Mouse (Mus musculus): ENCODE measurements around the gene Zfp944. TPM values are rescaled to one million over a fixed set of nuclear protein-coding genes. Genes with fewer than 3 reads are reported as not detected.
A peak's percentile ranks its signal among the peaks of the same experiment; 100 is the strongest.
"Not testable (repeated sequence)": the region's sequence is repeated elsewhere in the genome, so short reads cannot be mapped to it uniquely, and the experiment has no call there.

Zfp944 gene
- total RNA-seq (2021), result 1 to 10 TPM; 7.7 to 7.8 TPM
- 2.8 and 2.9 TPM in 2 replicates for polyA plus RNA-seq (2012; rRNA removed)
- long read RNA-seq, partial matches to known transcripts, result 0 of 3 reads
- long read RNA-seq, other reads (novel, unspliced or antisense), result 1 of 3 reads

- peak; percentile 78 for DNase-seq
Observed at GRCm38 (mm10) chr17:22361101-22361781, at the start of gene Zfp944, which contains the start of gene Zfp758. TSS of gene Zfp944 (minus strand) at chr17:22361400. TSS of gene Zfp758 (plus strand) at chr17:22361453.

DNA sequence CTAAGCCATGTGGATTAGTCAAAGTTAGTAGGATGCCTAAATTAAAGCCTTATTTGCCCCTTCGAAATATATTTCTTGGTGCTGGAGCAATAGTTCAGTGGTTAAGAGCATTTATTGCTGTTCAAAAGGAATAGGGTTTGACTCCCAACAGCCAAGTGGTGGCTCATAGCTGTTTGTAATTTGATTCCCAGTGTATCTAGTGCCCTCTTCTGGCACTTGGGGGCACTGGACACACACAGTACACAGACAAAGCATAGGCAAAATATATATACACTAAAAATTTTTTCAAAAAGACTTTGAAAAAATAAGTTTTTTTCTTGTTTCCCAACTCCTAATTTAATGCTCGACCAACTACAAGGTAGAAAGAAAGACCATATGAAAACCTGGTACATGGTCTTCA, 49.6 kb upstream of the Zfp944 start:
- DNase-seq, result peak; percentile 37

DNA sequence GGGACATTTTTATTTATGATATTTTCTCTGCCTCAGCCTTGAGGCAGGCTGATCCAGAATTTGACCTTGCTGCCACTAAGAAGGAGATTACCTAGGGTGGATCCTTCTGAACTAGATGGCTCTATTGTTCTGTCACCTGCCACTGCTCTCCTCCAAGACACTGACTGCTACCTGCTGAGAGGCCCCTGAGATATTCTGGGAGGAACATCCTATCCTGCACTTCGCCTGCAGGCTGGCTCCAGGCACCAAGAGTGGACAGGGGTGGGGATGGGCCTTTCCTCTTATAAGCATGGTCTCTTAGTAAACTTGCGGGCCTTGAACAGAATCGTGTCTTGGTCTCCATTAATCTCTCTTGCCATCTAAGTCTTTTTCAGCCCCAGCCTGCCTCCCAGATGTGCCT, 2.7 kb upstream of the Zfp944 start:
- no peak for DNase-seq

- DNase-seq, result no peak
Observed at GRCm38 (mm10) chr17:22360572-22360971, 628 bp downstream of the Zfp944 start.

DNA sequence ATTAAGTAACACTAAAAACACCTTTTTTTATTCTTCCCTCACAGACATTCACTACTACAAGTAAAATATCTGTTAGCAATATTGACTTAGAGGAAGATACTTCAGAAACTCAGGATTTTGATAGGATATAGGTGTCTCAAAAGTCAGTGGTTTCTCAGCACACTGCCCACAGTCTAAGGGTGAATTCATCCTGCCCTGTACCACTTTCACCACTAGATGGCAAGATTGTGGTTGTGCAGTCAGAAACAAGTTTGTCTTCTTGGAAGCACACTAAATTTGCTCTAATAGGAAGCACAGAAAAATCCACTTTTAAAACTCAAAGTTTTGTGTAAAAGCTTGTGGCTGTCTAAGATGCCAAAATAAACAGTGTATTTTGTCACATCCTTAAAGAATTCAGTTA, 8.4 kb downstream of the Zfp944 start:
- DNase-seq, result peak; percentile 21

DNA sequence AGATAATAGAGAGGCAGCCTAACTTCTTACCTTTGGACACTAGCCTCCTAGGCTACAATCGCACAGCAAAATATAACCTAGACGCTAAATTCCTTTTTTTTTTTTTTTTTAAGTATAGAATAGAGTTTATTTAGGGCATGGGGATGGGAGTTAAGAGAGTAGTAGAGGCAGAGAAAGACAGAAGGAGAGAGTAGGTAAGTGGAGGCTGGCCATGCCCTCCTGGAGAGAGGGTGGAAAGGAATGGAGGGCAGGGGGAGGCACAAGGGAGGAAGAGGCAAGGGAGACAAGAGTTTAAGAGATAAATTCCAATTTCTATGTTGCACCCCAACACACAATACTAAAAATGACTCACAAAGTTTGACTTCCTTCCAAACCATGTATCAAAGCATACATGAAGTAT, 46.0 kb downstream of the Zfp944 start:
- DNase-seq, result not testable (repeated sequence)

DNA sequence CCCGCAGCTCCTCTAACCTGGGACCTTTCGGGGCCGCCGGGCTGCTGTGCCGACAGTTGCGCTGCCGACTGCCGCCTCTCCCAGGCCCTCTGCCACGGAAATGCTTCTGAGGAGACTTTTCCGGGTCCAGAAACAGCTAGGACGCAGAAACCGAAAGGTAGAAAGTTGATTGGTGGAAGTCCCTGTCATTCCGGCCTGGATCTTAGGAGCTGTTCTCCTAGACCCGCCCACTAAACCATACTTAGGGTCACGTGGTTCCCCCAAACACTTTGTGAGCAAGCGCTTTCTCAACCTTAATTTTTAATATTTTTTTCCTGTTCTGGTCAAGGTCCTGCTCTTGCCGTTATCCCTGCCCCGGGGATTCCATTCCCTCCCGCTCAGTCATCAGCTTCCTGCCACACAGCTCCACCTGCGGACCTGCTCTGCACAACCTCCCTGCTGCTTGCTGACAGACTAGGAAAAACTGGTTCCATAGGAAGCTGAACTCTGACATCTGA, 46.4 kb downstream of the Zfp944 start, which contains the start of gene CT030661.1:
Gene CT030661.1, minus strand, starts transcription at position 108 of the 497 bp plus-strand sequence.
- DNase-seq, result peak; percentile 93

DNA sequence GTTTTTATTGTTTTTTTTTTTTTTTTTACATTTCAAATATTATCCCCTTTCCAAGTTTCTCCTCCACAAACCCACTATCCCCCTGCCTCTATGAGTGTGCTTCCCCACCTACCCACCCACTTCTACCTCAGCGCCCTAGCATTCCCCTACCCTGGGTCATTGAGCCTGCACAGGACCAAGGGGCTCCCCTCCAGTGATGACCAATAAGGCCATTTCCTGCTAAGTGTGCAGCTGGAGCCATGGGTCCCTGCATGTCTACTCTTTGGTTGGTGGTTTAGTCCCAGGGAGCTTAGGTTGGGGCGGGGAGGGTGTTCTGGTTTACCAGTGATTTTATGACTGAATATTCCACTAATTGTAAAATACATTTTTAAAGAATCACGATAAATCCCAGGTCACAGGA, 47.0 kb downstream of the Zfp944 start:
- DNase-seq, result not testable (repeated sequence)

Other genes starting within 250 kb of the Zfp944 start
- 1 to 10 TPM in 1 of 2 experiments, under 1 TPM in 1; 0.72 to 1.9 TPM for gene Zfp947, start 195.2 kb downstream of the Zfp944 start, total RNA-seq (2021)
- gene Zfp947, start 195.2 kb downstream of the Zfp944 start, polyA plus RNA-seq (2012; rRNA removed), result 0.07 TPM in 1 of 2 replicates, not detected in the other
- gene Zfp994, start 135.8 kb downstream of the Zfp944 start, total RNA-seq (2021), result 1 to 10 TPM; 4.0 to 4.6 TPM
- gene Zfp994, start 135.8 kb downstream of the Zfp944 start, polyA plus RNA-seq (2012; rRNA removed), result 0.02 and 0.03 TPM in 2 replicates
- gene CT030661.1, start 46.6 kb downstream of the Zfp944 start, total RNA-seq (2021), result 1 to 10 TPM; 9.3 to 9.5 TPM
- gene CT030661.1, start 46.6 kb downstream of the Zfp944 start, polyA plus RNA-seq (2012; rRNA removed), result 0.08 and 0.09 TPM in 2 replicates
- gene Zfp758, start 53 bp upstream of the Zfp944 start, total RNA-seq (2021), result 1 to 10 TPM; 9.3 to 9.9 TPM
- 0.40 and 0.67 TPM in 2 replicates for gene Zfp758, start 53 bp upstream of the Zfp944 start, polyA plus RNA-seq (2012; rRNA removed)
- gene Zfp946, start 62.8 kb upstream of the Zfp944 start, total RNA-seq (2021), result 1 to 10 TPM; 7.1 to 7.8 TPM
- 2.8 and 3.2 TPM in 2 replicates for gene Zfp946, start 62.8 kb upstream of the Zfp944 start, polyA plus RNA-seq (2012; rRNA removed)
- not detected for gene Vmn2r111, start 212.1 kb upstream of the Zfp944 start, total RNA-seq (2021)
- gene Vmn2r111, start 212.1 kb upstream of the Zfp944 start, polyA plus RNA-seq (2012; rRNA removed), result not detected in 2 replicates
- not detected for gene Vmn2r112, start 239.6 kb upstream of the Zfp944 start, total RNA-seq (2021)
- gene Vmn2r112, start 239.6 kb upstream of the Zfp944 start, polyA plus RNA-seq (2012; rRNA removed), result not detected in 2 replicates

All from adrenal gland, adult 2 months (tissue).